Mouse (Mus musculus): ENCODE data around the gene Ppp1r12b.

The Ppp1r12b gene

GRCm38 (mm10) chr1:134725276-134725675 lies 230.5 kb downstream of the Ppp1r12b start:
- DNase-seq (ENCODE audit: extremely low spot score, low spot score): no peak

GRCm38 (mm10) chr1:134722891-134723290 lies 232.9 kb downstream of the Ppp1r12b start:
- no peak for DNase-seq (ENCODE audit: extremely low spot score, low spot score)

- no peak for DNase-seq (ENCODE audit: extremely low spot score, low spot score)
These were observed 234.3 kb downstream of the Ppp1r12b start for GRCm38 (mm10) chr1:134721486-134721885.

- DNase-seq (ENCODE audit: extremely low spot score, low spot score): no peak
These were observed 235.9 kb downstream of the Ppp1r12b start for GRCm38 (mm10) chr1:134719718-134720304.

- DNase-seq (ENCODE audit: extremely low spot score, low spot score): no peak
These were observed 240.7 kb downstream of the Ppp1r12b start for GRCm38 (mm10) chr1:134715092-134715491.

GRCm38 (mm10) chr1:134714166-134714565 lies 241.6 kb downstream of the Ppp1r12b start:
- no peak for DNase-seq (ENCODE audit: extremely low spot score, low spot score)

GRCm38 (mm10) chr1:134713421-134713969 lies 242.2 kb downstream of the Ppp1r12b start:
- DNase-seq (ENCODE audit: extremely low spot score, low spot score): peak; percentile 55

GRCm38 (mm10) chr1:134712781-134713299 lies 242.9 kb downstream of the Ppp1r12b start:
- no peak for DNase-seq (ENCODE audit: extremely low spot score, low spot score)

GRCm38 (mm10) chr1:134711653-134712052 lies 244.1 kb downstream of the Ppp1r12b start:
- no peak for DNase-seq (ENCODE audit: extremely low spot score, low spot score)

GRCm38 (mm10) chr1:134711061-134711460 lies 244.7 kb downstream of the Ppp1r12b start:
- DNase-seq (ENCODE audit: extremely low spot score, low spot score): peak; percentile 27

- DNase-seq (ENCODE audit: extremely low spot score, low spot score): peak; percentile 26
These were observed 246.1 kb downstream of the Ppp1r12b start for GRCm38 (mm10) chr1:134709411-134710306.

GRCm38 (mm10) chr1:134708801-134709385 lies 246.8 kb downstream of the Ppp1r12b start:
- peak; percentile 74 for DNase-seq (ENCODE audit: extremely low spot score, low spot score)

- DNase-seq (ENCODE audit: extremely low spot score, low spot score): no peak
These were observed 247.5 kb downstream of the Ppp1r12b start for GRCm38 (mm10) chr1:134708274-134708673.

GRCm38 (mm10) chr1:134707516-134707915 lies 248.2 kb downstream of the Ppp1r12b start:
- no peak for DNase-seq (ENCODE audit: extremely low spot score, low spot score)

GRCm38 (mm10) chr1:134706549-134706948 lies 249.2 kb downstream of the Ppp1r12b start:
- no peak for DNase-seq (ENCODE audit: extremely low spot score, low spot score)
